Mouse (Mus musculus) limb, embryonic 15.5 days (tissue): Measurements from ENCODE around the gene Slc9c1. TPM values are rescaled to one million over a fixed set of nuclear protein-coding genes. Genes with fewer than 3 reads are reported as not detected.

Experiments
- ATAC-seq: fragments of 200-750 bp; cut with Nextera tagmentation; 2 replicates; pipeline ENCODE4 v1.8.0; 2017; ENCODE audit warnings: low read depth, moderate TSS enrichment; ENCODE audit not compliant: insufficient number of reproducible peaks, low FRiP score, low TSS enrichment
- H3K27ac ChIP-seq: fragments of 300-500 bp; sonication (generic); 2 replicates; pipeline ENCODE4 v1.5.1; 2015; ENCODE audit warnings: moderate library complexity, mild to moderate bottlenecking, inconsistent platforms
- H3K27me3 ChIP-seq: fragments of 300-500 bp; sonication (generic); 2 replicates; pipeline ENCODE4 v1.6.1; 2015; ENCODE audit warnings: inconsistent platforms
- H3K36me3 ChIP-seq: fragments of 300-500 bp; sonication (generic); 2 replicates; pipeline ENCODE4 v1.6.1; 2015; ENCODE audit warnings: inconsistent platforms
- H3K4me1 ChIP-seq: fragments of 300-500 bp; sonication (generic); 2 replicates; pipeline ENCODE4 v1.6.1; 2015; ENCODE audit warnings: inconsistent platforms
- H3K4me2 ChIP-seq: fragments of 300-500 bp; sonication (generic); 2 replicates; pipeline ENCODE4 v1.6.1; 2015; ENCODE audit warnings: mild to moderate bottlenecking, inconsistent platforms
- H3K4me3 ChIP-seq: fragments of 300-500 bp; sonication (generic); 2 replicates; pipeline ENCODE4 v1.5.1; 2015; ENCODE audit warnings: mild to moderate bottlenecking, inconsistent platforms
- H3K9ac ChIP-seq: fragments of 300-500 bp; sonication (generic); 2 replicates; pipeline ENCODE4 v1.6.1; 2015; ENCODE audit warnings: inconsistent platforms
- H3K9me3 ChIP-seq: fragments of 300-500 bp; sonication (generic); 2 replicates; pipeline ENCODE4 v1.6.1; 2016; ENCODE audit warnings: inconsistent platforms
- WGBS: fragments of 180-500 bp; shearing (Covaris S2); methylation state at CpG from one replicate; pipeline ENCODE4 v1.1.7; 2015; 5-methylcytosine and 5-hydroxymethylcytosine counted together
- polyA plus RNA-seq: library from polyadenylated mRNA; unstranded; fragments of >200 nt; fragmentation: Nextera tagmentation; extraction: Ambion mirVana; gene quantifications from 2 replicates; pipeline ENCODE4 v1.2.1, GENCODE M21; 2015

Gene Slc9c1
- polyA plus RNA-seq, 1 experiment from 2014 or later, result not detected

- H3K4me3 ChIP-seq, result no peak overlapping the region
- peak overlapping the region; percentile 49 for H3K4me2 ChIP-seq
- H3K36me3 ChIP-seq, result no peaks in the 10 kb centered on the region
- H3K27ac ChIP-seq, result no peak overlapping the region
- H3K9ac ChIP-seq, result no peak overlapping the region
- 58% methylated on average over 9 of the region's 9 CpGs for WGBS
- no peak for ATAC-seq
- peaks cover 11% of the 10 kb centered on the region for H3K4me1 ChIP-seq
- H3K9me3 ChIP-seq, result no peaks in the 10 kb centered on the region
- peaks cover 6% of the 10 kb centered on the region; the same call in 1 of the 2 replicates for H3K27me3 ChIP-seq
Observed at GRCm38 (mm10) chr16:45654465-45654864, 119.4 kb downstream of the Slc9c1 start.

Other genes starting within 250 kb of the Slc9c1 start
- 27.6 and 35.6 TPM in 2 replicates for gene Cd200, start 126.3 kb upstream of the Slc9c1 start, polyA plus RNA-seq
- not detected in 2 replicates for gene Gm609, start 42.3 kb upstream of the Slc9c1 start, polyA plus RNA-seq
- gene Gm17783, start 3.3 kb upstream of the Slc9c1 start, polyA plus RNA-seq, result not detected in 2 replicates
- 4.2 and 4.8 TPM in 2 replicates for gene Gcsam, start 75.1 kb downstream of the Slc9c1 start, polyA plus RNA-seq
- 0.31 TPM in 2 replicates for gene BC016579, start 118.8 kb downstream of the Slc9c1 start, polyA plus RNA-seq
- gene Tmprss7, start 158.3 kb downstream of the Slc9c1 start, polyA plus RNA-seq, result 0.37 TPM in 1 of 2 replicates, not detected in the other
- 5.6 and 6.6 TPM in 2 replicates for gene Tagln3, start 189.3 kb downstream of the Slc9c1 start, polyA plus RNA-seq
- 29.1 and 30.3 TPM in 2 replicates for gene Abhd10, start 207.6 kb downstream of the Slc9c1 start, polyA plus RNA-seq